Mouse (Mus musculus) E14TG2a.4 (cell line): ENCODE results near the gene Rerg.
A peak's percentile ranks its signal among the peaks of the same experiment; 100 is the strongest.

Source experiments
- H3K27me3 ChIP-seq: 2 replicates; pipeline ENCODE4 v1.6.1; 2014; ENCODE audit warnings: low read length, control low read depth; ENCODE audit not compliant: insufficient read depth
- H3K36me3 ChIP-seq: 2 replicates; pipeline ENCODE4 v1.6.1; 2014; ENCODE audit warnings: low read length, control low read depth; ENCODE audit not compliant: insufficient read depth
- H3K4me1 ChIP-seq: replicated peaks from 2 replicates; pipeline ENCODE4 v1.6.1; 2014; ENCODE audit warnings: low read depth, low read length, control low read depth
- H3K4me3 ChIP-seq: replicated peaks from 2 replicates; pipeline ENCODE4 v1.5.1; 2014; ENCODE audit warnings: mild to moderate bottlenecking, low read length
- H3K9me3 ChIP-seq: 2 replicates; pipeline ENCODE4 v1.6.1; 2014; ENCODE audit warnings: low read length, control low read depth
- CTCF ChIP-seq: conservative IDR thresholded peaks from 2 replicates; pipeline ENCODE4 v1.5.1; 2014; ENCODE audit warnings: low read length
- NANOG ChIP-seq: IDR thresholded peaks from 2 replicates; pipeline ENCODE4 v1.6.1; 2014; ENCODE audit warnings: borderline replicate concordance, low read length, mixed read lengths
- POU5F1 ChIP-seq: IDR thresholded peaks from 2 replicates; pipeline ENCODE4 v1.6.1; 2014; ENCODE audit warnings: low read length, borderline replicate concordance

The Rerg gene

GRCm38 (mm10) chr6:137170226-137170625 lies at the start of gene Rerg:
Gene Rerg (minus strand): TSS chr6:137170497.
- no peaks in the 10 kb centered on the region for H3K9me3 ChIP-seq
- peaks cover 28% of the 10 kb centered on the region for H3K4me1 ChIP-seq
- peak within 1 kb of the TSS; percentile 80 for H3K4me3 ChIP-seq
- no peak for TF ChIP-seq CTCF
- TF ChIP-seq NANOG = peak; percentile 87
- H3K36me3 ChIP-seq = no peaks in the 10 kb centered on the region
- H3K27me3 ChIP-seq = peaks cover 26% of the 10 kb centered on the region

DNA sequence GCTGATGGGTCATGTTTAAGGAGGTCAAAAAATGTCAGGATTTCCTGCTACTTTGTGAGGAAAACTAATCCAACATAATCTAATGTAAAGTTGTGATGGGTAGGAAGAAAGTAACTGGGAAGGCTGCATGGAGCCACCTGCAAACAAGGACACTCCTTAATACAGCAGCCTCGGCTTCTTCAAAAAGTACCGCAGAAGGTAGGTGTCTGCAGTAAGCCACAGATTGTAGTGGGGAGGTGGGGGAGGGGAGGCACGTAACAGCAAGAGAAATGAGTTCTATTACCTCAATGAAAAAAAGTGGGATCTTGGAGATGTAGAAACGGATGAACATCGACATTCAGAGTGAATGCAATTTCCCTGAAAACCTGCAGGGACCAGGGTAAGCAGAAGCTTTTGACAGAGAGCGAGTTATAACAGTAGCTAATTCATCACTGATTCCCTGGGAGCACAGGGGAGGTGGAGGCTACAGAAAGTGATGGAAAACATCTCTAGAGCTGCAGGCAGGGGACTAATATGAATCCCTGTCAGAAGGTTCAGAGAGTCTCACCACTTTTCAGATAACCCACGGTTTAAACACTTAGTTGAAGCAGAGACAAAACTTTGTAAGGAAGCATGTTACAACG lies 47.7 kb upstream of the Rerg start:
- Histone ChIP-seq H3K36me3 (no peaks in the 10 kb centered on the region), H3K4me3 (no peak overlapping the region), H3K27me3 (no peaks in the 10 kb centered on the region), H3K4me1 (no peaks in the 10 kb centered on the region), H3K9me3 (no peaks in the 10 kb centered on the region)
- no peak for TF ChIP-seq POU5F1
- no peak for TF ChIP-seq CTCF
- TF ChIP-seq NANOG = no peak

GRCm38 (mm10) chr6:137211441-137211840 lies 41.1 kb upstream of the Rerg start:
- no peaks in the 10 kb centered on the region for H3K36me3 ChIP-seq
- H3K9me3 ChIP-seq = peaks cover 8% of the 10 kb centered on the region
- no peaks in the 10 kb centered on the region for H3K27me3 ChIP-seq
- TF ChIP-seq CTCF (no peak), POU5F1 (no peak), NANOG (no peak)
- H3K4me3 ChIP-seq = no peak overlapping the region
- no peaks in the 10 kb centered on the region for H3K4me1 ChIP-seq

GRCm38 (mm10) chr6:137210991-137211390 lies 40.7 kb upstream of the Rerg start:
- TF ChIP-seq POU5F1 (no peak), NANOG (no peak), CTCF (no peak)
- no peaks in the 10 kb centered on the region for H3K4me1 ChIP-seq
- no peak overlapping the region for H3K4me3 ChIP-seq
- H3K27me3 ChIP-seq = no peaks in the 10 kb centered on the region
- H3K9me3 ChIP-seq = peaks cover 11% of the 10 kb centered on the region
- H3K36me3 ChIP-seq = no peaks in the 10 kb centered on the region

GRCm38 (mm10) chr6:137209992-137210391 lies 39.7 kb upstream of the Rerg start:
- no peaks in the 10 kb centered on the region for H3K36me3 ChIP-seq
- peaks cover 20% of the 10 kb centered on the region for H3K9me3 ChIP-seq
- H3K4me3 ChIP-seq = no peak overlapping the region
- TF ChIP-seq NANOG = no peak
- no peak for TF ChIP-seq POU5F1
- no peak for TF ChIP-seq CTCF
- H3K4me1 ChIP-seq = no peaks in the 10 kb centered on the region
- H3K27me3 ChIP-seq = no peaks in the 10 kb centered on the region

DNA sequence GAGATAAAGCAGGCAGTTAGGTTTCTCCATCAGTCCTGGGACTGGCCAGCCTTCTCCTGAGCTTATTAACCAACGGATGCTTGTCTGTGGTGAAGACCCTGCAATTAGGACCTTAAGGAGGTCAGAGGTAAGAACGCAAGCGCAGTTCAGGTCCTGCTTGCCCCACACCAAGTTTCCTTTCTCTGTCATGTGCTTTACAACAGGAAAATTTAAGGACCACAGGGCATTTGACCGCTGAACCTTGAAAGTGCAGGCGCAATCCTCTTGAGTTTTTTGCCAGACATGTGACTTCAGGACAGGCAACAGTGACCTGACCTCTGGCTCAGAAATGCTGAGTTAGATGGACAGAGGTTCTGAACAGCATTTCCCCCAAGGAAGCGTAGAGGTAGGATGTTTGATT lies 36.8 kb upstream of the Rerg start:
- Histone ChIP-seq H3K9me3 (peaks cover 21% of the 10 kb centered on the region), H3K4me3 (no peak overlapping the region), H3K4me1 (no peaks in the 10 kb centered on the region), H3K27me3 (no peaks in the 10 kb centered on the region), H3K36me3 (no peaks in the 10 kb centered on the region)
- TF ChIP-seq POU5F1 (no peak), NANOG (no peak), CTCF (no peak)

DNA sequence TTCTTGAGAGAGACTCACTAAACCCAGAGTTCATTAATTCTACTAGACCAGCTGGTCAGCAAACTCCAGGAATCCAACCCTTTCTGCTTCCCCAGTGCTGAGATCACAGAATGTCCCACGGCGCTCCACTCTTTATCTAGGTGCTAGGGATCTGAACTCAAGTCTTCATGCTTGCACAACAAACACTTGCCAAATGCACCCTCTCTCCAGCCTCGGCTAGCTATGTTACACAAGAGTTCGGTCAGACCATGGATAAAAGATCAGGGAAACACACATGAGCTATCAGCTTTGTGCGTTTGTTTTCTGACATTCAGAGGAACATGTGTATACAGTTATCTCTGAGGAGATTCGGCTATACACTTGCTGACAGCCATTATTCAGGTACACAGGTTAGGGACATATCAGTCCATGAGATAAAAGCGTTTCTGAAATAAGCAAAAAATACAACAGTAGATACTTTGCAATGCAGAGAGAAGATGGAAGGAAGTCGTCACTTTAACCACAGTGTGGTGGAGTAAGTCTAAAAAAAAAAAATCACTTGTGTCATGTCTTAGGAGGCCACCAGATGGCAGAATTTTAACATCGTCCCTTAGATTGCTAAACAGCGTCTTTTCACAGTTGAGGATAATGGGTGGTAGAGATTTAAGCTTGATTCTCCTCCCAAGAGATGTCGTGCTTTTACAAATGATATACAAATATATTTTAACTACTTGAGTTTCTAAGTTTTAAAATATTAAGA lies 35.5 kb upstream of the Rerg start:
- TF ChIP-seq POU5F1 = no peak
- peak; percentile 18; the same call in 1 of the 2 replicates for TF ChIP-seq CTCF
- no peaks in the 10 kb centered on the region for H3K4me1 ChIP-seq
- H3K27me3 ChIP-seq = no peaks in the 10 kb centered on the region
- peaks cover 21% of the 10 kb centered on the region for H3K9me3 ChIP-seq
- no peaks in the 10 kb centered on the region for H3K36me3 ChIP-seq
- no peak overlapping the region for H3K4me3 ChIP-seq

DNA sequence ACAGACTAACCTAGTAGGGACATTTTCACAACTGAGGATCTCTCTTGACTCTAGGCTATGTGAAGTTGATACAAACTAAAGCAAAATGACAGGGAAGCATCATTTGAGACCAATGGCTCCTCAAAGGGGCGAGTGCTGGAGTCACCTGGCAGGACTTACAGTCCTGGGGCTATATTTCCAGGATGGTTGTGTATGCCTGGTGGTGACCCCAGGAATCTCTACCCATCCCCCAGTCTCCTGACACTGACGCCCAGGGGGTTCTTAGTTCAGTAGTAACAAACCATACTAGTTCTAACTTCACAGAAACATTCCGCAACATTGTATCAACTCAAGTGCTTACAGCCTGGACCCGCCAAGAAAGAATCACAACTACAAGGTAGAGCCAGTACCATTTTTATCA lies 32.4 kb upstream of the Rerg start:
- Histone ChIP-seq H3K4me1 (no peaks in the 10 kb centered on the region), H3K4me3 (no peak overlapping the region), H3K9me3 (peaks cover 21% of the 10 kb centered on the region), H3K36me3 (no peaks in the 10 kb centered on the region), H3K27me3 (no peaks in the 10 kb centered on the region)
- no peak for TF ChIP-seq NANOG
- TF ChIP-seq CTCF = no peak
- TF ChIP-seq POU5F1 = no peak

GRCm38 (mm10) chr6:137201578-137201977 lies 31.3 kb upstream of the Rerg start:
- TF ChIP-seq NANOG (no peak), POU5F1 (no peak), CTCF (no peak)
- H3K4me1 ChIP-seq = no peaks in the 10 kb centered on the region

More at GRCm38 (mm10) chr6:137201578-137201977, 31.3 kb upstream of the Rerg start:
- Histone ChIP-seq H3K36me3 (no peaks in the 10 kb centered on the region), H3K27me3 (no peaks in the 10 kb centered on the region), H3K9me3 (peaks cover 14% of the 10 kb centered on the region), H3K4me3 (no peak overlapping the region)
